Mouse (Mus musculus) neutrophil, adult 5-6 weeks (primary cell): ENCODE results near the gene Ifi209. TPM values are rescaled to one million over a fixed set of nuclear protein-coding genes. Genes with fewer than 3 reads are reported as not detected.
"Not testable (repeated sequence)": the region's sequence is repeated elsewhere in the genome, so short reads cannot be mapped to it uniquely, and the experiment has no call there.

Source experiments
- ATAC-seq: fragments of 151-379, 151-347 bp; 2 replicates; pipeline ENCODE4 v1.8.0; 2017; ENCODE audit warnings: mild to moderate bottlenecking, moderate TSS enrichment; ENCODE audit not compliant: insufficient number of reproducible peaks, poor library complexity, low FRiP score, severe bottlenecking; ENCODE audit errors: extremely low read depth
- total RNA-seq: library from RNA; stranded (forward); fragments of 200-1000 nt; gene quantifications from 2 replicates; pipeline ENCODE4 v1.2.3, GENCODE M21; 2017

Gene Ifi209
- total RNA-seq, result 424 and 436 TPM in 2 replicates

DNA sequence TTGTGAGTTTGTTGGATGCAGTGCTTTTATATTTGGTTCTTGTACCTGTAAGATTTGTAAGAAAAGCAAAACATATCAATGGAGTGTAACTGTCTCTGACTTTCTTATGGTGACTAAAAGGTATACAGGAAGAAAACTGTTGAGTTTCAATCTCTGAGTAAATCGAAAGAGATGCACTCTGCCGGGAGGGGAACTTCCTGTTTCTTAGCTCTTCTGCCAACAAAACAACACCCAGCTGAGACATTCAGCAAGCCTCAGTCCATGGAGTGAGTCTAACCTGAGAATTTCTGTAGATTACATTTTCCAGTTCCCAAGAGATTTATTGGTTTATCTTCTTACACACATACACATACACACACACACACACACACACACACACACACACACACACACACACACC, at the start of gene Ifi209:
Ifi209 (plus strand) TSS at position 296 of the 400 bp plus-strand sequence.
- ATAC-seq, result peak; percentile 78

- ATAC-seq, result not testable (repeated sequence)
These were observed 41.0 kb upstream of the Ifi209 start for GRCm38 (mm10) chr1:173589698-173590097.

DNA sequence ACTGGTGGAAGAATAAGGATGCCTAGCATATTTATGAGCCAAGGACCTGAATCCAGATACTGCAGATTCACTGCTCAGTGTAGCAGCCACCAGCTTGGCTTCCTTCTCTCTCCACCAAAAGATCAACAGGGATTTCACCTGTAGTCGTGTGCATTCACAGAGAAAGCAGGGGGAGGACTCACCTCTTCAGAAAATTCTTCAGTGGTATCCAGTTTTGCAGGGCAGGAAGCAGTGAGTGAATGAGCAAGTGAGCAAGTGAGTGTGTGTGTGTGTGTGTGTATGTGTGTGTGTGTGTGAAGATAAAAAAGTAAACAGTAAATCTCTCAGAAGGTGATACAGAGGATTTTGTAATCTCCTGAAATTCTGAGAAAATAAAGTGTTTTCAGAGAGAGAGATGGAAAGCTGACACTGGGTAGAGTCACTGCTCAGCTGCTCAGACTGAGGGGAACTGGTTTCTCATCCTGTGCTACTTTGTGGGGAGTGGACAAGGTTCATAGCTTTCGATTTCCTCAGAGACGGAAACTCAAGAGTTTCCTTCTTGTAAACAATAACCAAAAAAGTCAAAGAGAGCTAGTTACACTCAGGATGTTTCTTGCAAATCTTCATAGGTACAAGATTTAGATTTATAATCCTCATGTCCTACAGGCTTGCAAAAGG, 31.8 kb upstream of the Ifi209 start, which contains the start of gene Ifi213:
Ifi213 (minus strand) TSS at position 437 of the 657 bp plus-strand sequence.
- peak; percentile 73 for ATAC-seq

GRCm38 (mm10) chr1:173610291-173610690, 20.4 kb upstream of the Ifi209 start:
- ATAC-seq, result not testable (repeated sequence)

- peak; percentile 55; the same call in 1 of the 2 replicates for ATAC-seq
These were observed 8.5 kb upstream of the Ifi209 start for GRCm38 (mm10) chr1:173622216-173622615.

- ATAC-seq, result no peak
These were observed 6.7 kb upstream of the Ifi209 start for GRCm38 (mm10) chr1:173624052-173624451.

GRCm38 (mm10) chr1:173626686-173627085, 4.0 kb upstream of the Ifi209 start:
- peak; percentile 84 for ATAC-seq

DNA sequence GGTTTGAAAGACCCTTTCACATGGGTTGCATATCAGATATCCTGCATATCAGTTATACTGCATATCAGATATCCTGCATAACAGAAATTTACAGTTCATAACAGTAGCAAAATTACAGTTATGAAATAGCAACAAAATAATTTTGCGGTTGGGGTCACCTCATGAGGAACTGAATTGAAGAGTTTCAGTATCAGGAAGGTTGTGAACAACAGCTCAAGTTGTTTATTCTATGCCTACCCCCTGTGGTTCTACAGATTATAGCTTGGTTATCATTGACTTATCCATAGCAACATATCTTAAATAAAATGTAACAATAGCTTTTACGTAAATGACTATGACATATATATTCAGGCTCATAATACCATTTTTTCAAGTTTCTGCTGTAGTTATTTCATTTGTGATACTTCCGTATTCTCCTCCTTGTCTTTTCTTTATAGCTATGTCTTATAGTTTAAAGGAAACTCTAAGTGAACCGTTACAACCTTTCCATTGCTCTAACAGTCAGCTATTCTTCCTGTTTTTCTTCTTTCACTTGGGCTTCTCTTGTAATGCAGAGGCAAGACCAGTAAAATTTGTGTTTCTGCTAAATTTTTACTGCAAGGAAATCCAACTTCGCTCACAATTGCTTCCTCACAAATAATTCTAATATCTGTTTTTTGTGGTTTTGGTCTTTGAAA, 3.4 kb downstream of the Ifi209 start:
- peak; percentile 31; the same call in 1 of the 2 replicates for ATAC-seq

DNA sequence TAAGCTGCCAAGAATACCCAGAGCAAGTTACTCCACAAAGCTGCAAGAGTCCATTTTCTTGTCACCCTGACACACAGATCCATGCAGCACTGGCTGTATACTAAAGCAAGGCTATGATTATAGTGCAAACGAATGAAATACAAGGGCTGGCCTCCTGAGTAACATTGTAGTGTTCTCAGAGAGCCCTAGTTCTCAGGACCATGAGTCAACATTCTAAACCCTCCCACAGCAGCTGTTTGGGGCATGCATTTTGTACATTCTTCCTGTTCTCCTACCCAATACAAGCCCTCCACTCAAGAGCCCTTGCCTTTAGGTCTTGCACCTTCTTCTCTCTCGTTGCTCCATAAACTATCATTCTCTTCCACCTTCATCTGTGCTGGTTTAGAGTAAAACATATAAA, 14.7 kb downstream of the Ifi209 start:
- ATAC-seq, result no peak

- 0 out of 2 replicates have a peak, but pooled peaks have one; percentile 60 for ATAC-seq
These were observed 27.3 kb downstream of the Ifi209 start for GRCm38 (mm10) chr1:173657973-173658372.

GRCm38 (mm10) chr1:173673458-173674097, 42.9 kb downstream of the Ifi209 start, which contains the start of gene Ifi208:
Ifi208 (plus strand) TSS chr1:173673675.
- ATAC-seq, result peak; percentile 74

- ATAC-seq, result 0 out of 2 replicates have a peak, but pooled peaks have one; percentile 17
These were observed 47.9 kb downstream of the Ifi209 start for GRCm38 (mm10) chr1:173678605-173679004.

GRCm38 (mm10) chr1:173694270-173694669, 63.6 kb downstream of the Ifi209 start:
- ATAC-seq, result no peak

Other genes starting within 250 kb of the Ifi209 start
- gene Ifi206, start 139.9 kb upstream of the Ifi209 start, total RNA-seq, result 52.5 and 53.9 TPM in 2 replicates
- gene Ifi214, start 95.0 kb upstream of the Ifi209 start, total RNA-seq, result 90.5 and 95.3 TPM in 2 replicates
- 119 and 122 TPM in 2 replicates for gene Ifi213, start 31.6 kb upstream of the Ifi209 start, total RNA-seq
- 34.7 and 44.3 TPM in 2 replicates for gene Ifi208, start 42.8 kb downstream of the Ifi209 start, total RNA-seq
- 10.4 and 12.3 TPM in 2 replicates for gene Ifi207, start 110.8 kb downstream of the Ifi209 start, total RNA-seq
- gene Ifi204, start 136.0 kb downstream of the Ifi209 start, total RNA-seq, result 144 and 146 TPM in 2 replicates